Mouse (Mus musculus) C2C12 (cell line): ENCODE measurements around the gene Recql5. TPM values are rescaled to one million over a fixed set of nuclear protein-coding genes. Genes with fewer than 3 reads are reported as not detected.

Experiments used
- H3K27me3 ChIP-seq: one replicate; pipeline ENCODE4 v1.6.1; 2011; ENCODE audit not compliant: control insufficient read depth, insufficient read depth, insufficient read length
- H3K36me3 ChIP-seq: one replicate; pipeline ENCODE4 v1.6.1; 2011; ENCODE audit not compliant: control insufficient read depth, insufficient read depth
- H3K4me3 ChIP-seq: one replicate; pipeline ENCODE4 v1.5.1; 2011; ENCODE audit warnings: mild to moderate bottlenecking, control low read depth; ENCODE audit not compliant: poor library complexity, insufficient read depth, severe bottlenecking
- H3K79me2 ChIP-seq: one replicate; pipeline ENCODE4 v1.6.1; 2011; ENCODE audit not compliant: control insufficient read depth, insufficient read depth
- H3K79me3 ChIP-seq: one replicate; pipeline ENCODE4 v1.6.1; 2011; ENCODE audit warnings: low read depth, control low read depth
- H3ac ChIP-seq: one replicate; pipeline ENCODE3; 2011; ENCODE audit warnings: low read depth; ENCODE audit not compliant: control insufficient read depth, insufficient read length
- CEBPB ChIP-seq: IDR thresholded peaks from one replicate; pipeline ENCODE4 v1.6.1; 2011; ENCODE audit warnings: low read depth, mild to moderate bottlenecking, control low read depth, moderate library complexity
- CTCF ChIP-seq: IDR thresholded peaks from one replicate; pipeline ENCODE4 v1.5.1; 2011; ENCODE audit not compliant: control insufficient read depth, insufficient read depth, insufficient read length
- FOSL1 ChIP-seq: IDR thresholded peaks from one replicate; pipeline ENCODE4 v1.8.0; 2011; ENCODE audit warnings: mild to moderate bottlenecking, low read length; ENCODE audit not compliant: poor library complexity, insufficient read depth, severe bottlenecking
- MAX ChIP-seq: IDR thresholded peaks from one replicate; pipeline ENCODE4 v1.6.1; 2011; ENCODE audit warnings: mild to moderate bottlenecking, control low read depth
- MYOD1 ChIP-seq: IDR thresholded peaks from one replicate; pipeline ENCODE4 v1.6.1; 2011; ENCODE audit warnings: low read depth; ENCODE audit not compliant: control insufficient read depth, insufficient read length
- MYOG ChIP-seq: IDR thresholded peaks from one replicate; pipeline ENCODE4 v1.6.1; 2011; ENCODE audit not compliant: control insufficient read depth, insufficient read length; ENCODE audit errors: extremely low read depth
- USF1 ChIP-seq: IDR thresholded peaks from one replicate; pipeline ENCODE4 v1.6.1; 2011; ENCODE audit warnings: low read depth, mild to moderate bottlenecking, control low read depth, moderate library complexity
- polyA plus RNA-seq: library from polyadenylated mRNA; unstranded; fragments of >200 nt; fragmentation: generic; extraction: Trizol; gene quantifications from one replicate; pipeline ENCODE4 v1.2.1, GENCODE M21; 2012; ENCODE audit warnings: missing spikeins

Recql5 gene
- polyA plus RNA-seq, 1 experiment: 7.6 TPM

GRCm38 (mm10) chr11:115901338-115902161 is 31.7 kb downstream of the Recql5 start:
- no peaks in the 10 kb centered on the region for H3K79me3 ChIP-seq
- TF ChIP-seq USF1 (no peak), MYOG (no peak), MYOD1 (no peak), MAX (no peak), FOSL1 (no peak), CEBPB (no peak)
- no peaks in the 10 kb centered on the region for H3K79me2 ChIP-seq
- no peaks in the 10 kb centered on the region for H3K27me3 ChIP-seq
- no peak overlapping the region for H3K4me3 ChIP-seq
- H3K36me3 ChIP-seq: no peaks in the 10 kb centered on the region
- no peak overlapping the region for H3ac ChIP-seq

- no peak for TF ChIP-seq CEBPB
- no peak for TF ChIP-seq USF1
- no peak for TF ChIP-seq MYOG
- no peak for TF ChIP-seq CTCF
- no peak for TF ChIP-seq MYOD1
- TF ChIP-seq MAX: no peak
- TF ChIP-seq FOSL1: no peak
- Histone ChIP-seq H3K36me3 (no peaks in the 10 kb centered on the region), H3K79me2 (no peaks in the 10 kb centered on the region), H3K27me3 (no peaks in the 10 kb centered on the region), H3K4me3 (no peak overlapping the region), H3K79me3 (no peaks in the 10 kb centered on the region), H3ac (no peak overlapping the region)
Observed at GRCm38 (mm10) chr11:115900561-115901337, 32.5 kb downstream of the Recql5 start.

GRCm38 (mm10) chr11:115899486-115900266 is 33.6 kb downstream of the Recql5 start, which contains the start of gene Smim5:
TSS of gene Smim5 (plus strand) at chr11:115899966.
- TF ChIP-seq MAX (no peak), MYOG (no peak), MYOD1 (peak; percentile 78)
- H3K79me3 ChIP-seq: no peaks in the 10 kb centered on the region
- H3K4me3 ChIP-seq: no peak within 1 kb of the TSS
- no peaks in the 10 kb centered on the region for H3K36me3 ChIP-seq
- no peaks in the 10 kb centered on the region for H3K79me2 ChIP-seq
- H3K27me3 ChIP-seq: no peaks in the 10 kb centered on the region
- peak within 1 kb of the TSS; percentile 22 for H3ac ChIP-seq

GRCm38 (mm10) chr11:115898886-115899285 is 34.4 kb downstream of the Recql5 start:
- no peak for TF ChIP-seq MYOG
- no peak for TF ChIP-seq MYOD1
- TF ChIP-seq CTCF: peak; percentile 73
- Histone ChIP-seq H3K4me3 (no peak overlapping the region), H3K36me3 (no peaks in the 10 kb centered on the region), H3K27me3 (no peaks in the 10 kb centered on the region), H3K79me2 (no peaks in the 10 kb centered on the region), H3K79me3 (no peaks in the 10 kb centered on the region), H3ac (peak overlapping the region; percentile 22)

- no peak for TF ChIP-seq CEBPB
- no peak for TF ChIP-seq MAX
- TF ChIP-seq MYOG: no peak
- no peak for TF ChIP-seq MYOD1
- TF ChIP-seq USF1: no peak
- no peak for TF ChIP-seq FOSL1
- TF ChIP-seq CTCF: no peak
- H3K36me3 ChIP-seq: no peaks in the 10 kb centered on the region
- no peaks in the 10 kb centered on the region for H3K79me3 ChIP-seq
- no peak overlapping the region for H3K4me3 ChIP-seq
- H3K27me3 ChIP-seq: no peaks in the 10 kb centered on the region
- no peaks in the 10 kb centered on the region for H3K79me2 ChIP-seq
- no peak overlapping the region for H3ac ChIP-seq
Observed at GRCm38 (mm10) chr11:115898446-115898845, 34.8 kb downstream of the Recql5 start.
